ENCODE assay signal across 29 mouse cellular contexts in the genomic region with DNA sequence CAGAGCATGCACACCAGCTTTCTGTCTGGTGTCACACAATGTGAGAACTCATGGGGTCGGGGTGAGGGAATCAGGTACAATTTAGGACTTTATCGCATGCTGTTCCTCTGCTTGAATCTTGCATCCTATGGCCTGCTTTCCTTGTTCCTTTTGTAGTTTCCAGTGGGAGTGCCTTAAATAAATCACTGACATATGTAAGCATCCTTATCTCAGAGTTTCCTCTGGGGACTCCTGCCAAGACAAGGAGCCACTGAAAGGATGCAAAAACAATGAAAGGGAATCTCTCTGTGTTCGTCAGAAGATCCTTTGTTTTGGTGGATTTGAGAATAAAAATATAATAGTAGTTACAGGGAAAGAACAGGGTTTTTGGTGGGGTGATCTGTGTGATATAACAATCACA.
DNase-seq lines count a peak whose midpoint lies in the region; ATAC-seq and TF ChIP-seq lines count a peak whose summit lies in the region.
"Had no signal": no experiment of that assay in that cellular context is flagged by ENCODE, and none has a peak within 500 bp of the region (broad histone marks: within the 10 kb centered on the region; RNA-seq: fewer than 3 reads in every experiment).

No protein-coding gene starts in this region.

- H3K4me3 ChIP-seq in heart, postnatal 0 days (ENCODE audit: low read depth, low read length): no peak overlapping the region
- no peak overlapping the region for H3K4me3 ChIP-seq in liver, adult 2 months (ENCODE audit: insufficient read depth, low read depth, low read length)
- H3K4me3 ChIP-seq in liver, embryonic 11.5 days (ENCODE audit: low read depth, low read length): no peak overlapping the region
- H3K4me3 ChIP-seq: erythroblast, embryonic 14.5 days; forebrain, embryonic 12.5 days; gastrocnemius, adult 2 months; heart, embryonic 15.5 days; hindbrain, embryonic 10.5 days; intestine, embryonic 15.5 days; limb, embryonic 13.5 days; lung, embryonic 15.5 days; midbrain, embryonic 10.5 days; midbrain, embryonic 15.5 days; neural tube, embryonic 15.5 days had no signal

- H3K79me2 ChIP-seq in liver, adult 2 months (ENCODE audit: control insufficient read depth, insufficient read depth, low read length): no peaks in the 10 kb centered on the region

- DNase-seq in heart, postnatal 0 days (ENCODE audit: low spot score): peak; percentile 5
- DNase-seq in heart, postnatal 14 days: no peak
- peak; percentile 10 for DNase-seq in liver, adult 2 months (ENCODE audit: extremely low read depth, low read depth, low spot score)
- no peak for DNase-seq in liver, embryonic 11.5 days (ENCODE audit: low spot score)
- peak; percentile 11 for DNase-seq in lung, postnatal 14 days
- DNase-seq: adrenal gland, adult 2 months; adrenal gland, postnatal 36 days; cerebellum, adult 2 months; cerebellum, postnatal 14 days; gastrocnemius, adult 2 months; kidney, adult 2 months; kidney, postnatal 25 days; retina, postnatal 1 day; right cerebral cortex, postnatal 14 days had no signal

- H3K4me1 ChIP-seq in heart, postnatal 0 days (ENCODE audit: control insufficient read depth, insufficient read depth): no peaks in the 10 kb centered on the region
- no peaks in the 10 kb centered on the region for H3K4me1 ChIP-seq in liver, adult 2 months (ENCODE audit: control insufficient read depth, insufficient read depth, low read length)
- H3K4me1 ChIP-seq in liver, embryonic 11.5 days (replicated peaks; ENCODE audit: control insufficient read depth, insufficient read depth, low read length): no peaks in the 10 kb centered on the region
- H3K4me1 ChIP-seq: forebrain, embryonic 12.5 days; heart, embryonic 15.5 days; hindbrain, embryonic 10.5 days; intestine, embryonic 15.5 days; limb, embryonic 13.5 days; lung, embryonic 15.5 days; midbrain, embryonic 10.5 days; neural tube, embryonic 15.5 days had no signal

- H3K9ac ChIP-seq in heart, postnatal 0 days (replicated peaks; ENCODE audit: low read depth, low read length): no peak overlapping the region
- no peak overlapping the region for H3K9ac ChIP-seq in liver, adult 2 months (ENCODE audit: low read depth, low read length)
- no peak overlapping the region for H3K9ac ChIP-seq in liver, embryonic 11.5 days (ENCODE audit: low read depth, low read length)
- H3K9ac ChIP-seq: forebrain, embryonic 12.5 days; heart, embryonic 15.5 days; intestine, embryonic 15.5 days; limb, embryonic 13.5 days; liver, embryonic 14.5 days; lung, embryonic 15.5 days; midbrain, embryonic 15.5 days; neural tube, embryonic 15.5 days had no signal

- no peak overlapping the region for H3K4me2 ChIP-seq in heart, postnatal 0 days (ENCODE audit: low read depth, low read length)
- no peak overlapping the region for H3K4me2 ChIP-seq in liver, embryonic 11.5 days
- H3K4me2 ChIP-seq: forebrain, embryonic 12.5 days; heart, embryonic 15.5 days; intestine, embryonic 15.5 days; limb, embryonic 13.5 days; lung, embryonic 15.5 days; midbrain, embryonic 15.5 days; neural tube, embryonic 15.5 days had no signal

- no peak for ATAC-seq in heart, postnatal 0 days (ENCODE audit: insufficient read depth, low read depth)
- no peak for ATAC-seq in liver, embryonic 11.5 days (replicated peaks; ENCODE audit: low FRiP score)
- ATAC-seq in granulocyte monocyte progenitor cell, adult 5-6 weeks (replicated peaks; ENCODE audit: poor library complexity, severe bottlenecking): no peak
- ATAC-seq: activated CD4-positive, CD25-positive, alpha-beta regulatory T cell, adult 4 months; hindbrain, postnatal 0 days; intestine, embryonic 15.5 days had no signal

- no peak for TF ChIP-seq EP300 in heart, postnatal 0 days (IDR thresholded peaks at IDR 0.05; ENCODE audit: low read depth)

- H3K36me3 ChIP-seq in heart, postnatal 0 days (replicated peaks; ENCODE audit: control insufficient read depth, insufficient read depth, low read length): no peaks in the 10 kb centered on the region
- H3K36me3 ChIP-seq in liver, adult 2 months (ENCODE audit: control insufficient read depth, insufficient read depth, low read length): no peaks in the 10 kb centered on the region
- H3K36me3 ChIP-seq in liver, embryonic 11.5 days (ENCODE audit: control insufficient read depth, insufficient read depth, low read length): no peaks in the 10 kb centered on the region
- H3K36me3 ChIP-seq: forebrain, embryonic 12.5 days; heart, embryonic 15.5 days; hindbrain, embryonic 10.5 days; intestine, embryonic 15.5 days; limb, embryonic 13.5 days; lung, embryonic 15.5 days; midbrain, embryonic 10.5 days; midbrain, embryonic 15.5 days; neural tube, embryonic 15.5 days had no signal

- intact Hi-C loops in heart, postnatal 14 days (cut with DNase I): no loop called here

- TF ChIP-seq CTCF in heart, postnatal 0 days (IDR thresholded peaks at IDR 0.05; ENCODE audit: low read depth): no peak
- no peak for TF ChIP-seq CTCF in liver, adult 2 months (IDR thresholded peaks at IDR 0.05; ENCODE audit: low read depth, low read length)

- 49% methylated on average over 3 of the region's 3 CpGs for WGBS in heart, postnatal 0 days
- 62% methylated on average over 3 of the region's 3 CpGs for WGBS in liver, adult 2 months
- WGBS in liver, embryonic 11.5 days: 66% methylated on average over 3 of the region's 3 CpGs

- H3K27ac ChIP-seq in heart, postnatal 0 days (ENCODE audit: low read depth): no peak overlapping the region
- no peak overlapping the region for H3K27ac ChIP-seq in liver, adult 2 months (replicated peaks; ENCODE audit: insufficient read depth, low read depth, low read length)
- H3K27ac ChIP-seq in liver, embryonic 11.5 days (ENCODE audit: low read depth, low read length): no peak overlapping the region
- H3K27ac ChIP-seq: forebrain, embryonic 12.5 days; gastrocnemius, adult 2 months; heart, embryonic 15.5 days; hindbrain, embryonic 10.5 days; hindbrain, postnatal 0 days; intestine, embryonic 15.5 days; limb, embryonic 13.5 days; liver, embryonic 14.5 days; lung, embryonic 15.5 days; midbrain, embryonic 10.5 days; midbrain, embryonic 15.5 days; neural tube, embryonic 15.5 days had no signal

- no peaks in the 10 kb centered on the region for H3K9me3 ChIP-seq in heart, postnatal 0 days (replicated peaks; ENCODE audit: control insufficient read depth, low read length)
- H3K9me3 ChIP-seq in liver, embryonic 11.5 days (ENCODE audit: control insufficient read depth, low read length): no peaks in the 10 kb centered on the region
- H3K9me3 ChIP-seq: forebrain, embryonic 12.5 days; heart, embryonic 15.5 days; hindbrain, embryonic 10.5 days; intestine, embryonic 15.5 days; limb, embryonic 13.5 days; lung, embryonic 15.5 days; midbrain, embryonic 10.5 days; midbrain, embryonic 15.5 days; neural tube, embryonic 15.5 days had no signal

- H3K27me3 ChIP-seq in heart, postnatal 0 days (ENCODE audit: control insufficient read depth, insufficient read depth, low read length): no peaks in the 10 kb centered on the region
- no peaks in the 10 kb centered on the region for H3K27me3 ChIP-seq in liver, adult 2 months (ENCODE audit: control insufficient read depth, insufficient read depth, low read length)
- H3K27me3 ChIP-seq in liver, embryonic 11.5 days (replicated peaks; ENCODE audit: control insufficient read depth, insufficient read depth, low read length): no peaks in the 10 kb centered on the region
- H3K27me3 ChIP-seq: CH12.LX; forebrain, embryonic 12.5 days; heart, embryonic 15.5 days; intestine, embryonic 15.5 days; limb, embryonic 13.5 days; lung, embryonic 15.5 days; midbrain, embryonic 15.5 days; neural tube, embryonic 15.5 days had no signal

- no peak for TF ChIP-seq POLR2A in liver, adult 2 months (IDR thresholded peaks at IDR 0.05; ENCODE audit: extremely low read depth, insufficient read depth, low read length)

Comparison
In these comparisons a context has a peak if more than half of its experiments do, and no peak if none do; other contexts are left out.
1. DNase-seq: peak in heart, postnatal 0 days (single experiment), liver, adult 2 months (single experiment) and lung, postnatal 14 days (single experiment); none in heart, postnatal 14 days (0 of 2) and liver, embryonic 11.5 days (single experiment).